Mouse (Mus musculus): ENCODE results near the gene Ggps1.
"Not testable (repeated sequence)": the region's sequence is repeated elsewhere in the genome, so short reads cannot be mapped to it uniquely, and the experiment has no call there.

The Ggps1 gene

DNA sequence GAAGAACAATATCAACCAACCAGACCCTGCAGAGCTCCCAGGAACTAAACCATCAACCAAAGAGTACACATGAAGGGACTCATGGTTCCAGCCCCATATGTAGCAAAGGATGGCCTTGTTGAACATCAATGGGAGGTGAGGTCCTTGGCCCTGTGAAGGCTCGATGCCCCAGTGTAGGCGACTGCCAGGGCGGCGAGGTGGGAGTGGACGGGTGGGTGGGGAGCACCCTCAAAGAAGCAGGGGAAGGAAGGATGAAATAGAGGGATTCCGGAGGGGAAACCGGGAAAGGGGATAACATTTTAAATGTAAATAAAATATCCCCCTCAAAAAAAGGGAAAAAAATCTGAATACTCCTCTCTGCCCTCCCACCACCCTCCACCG is 24.4 kb downstream of the Ggps1 start:
- DNase-seq (ENCODE audit: low spot score in 2 of 2): no peak

DNA sequence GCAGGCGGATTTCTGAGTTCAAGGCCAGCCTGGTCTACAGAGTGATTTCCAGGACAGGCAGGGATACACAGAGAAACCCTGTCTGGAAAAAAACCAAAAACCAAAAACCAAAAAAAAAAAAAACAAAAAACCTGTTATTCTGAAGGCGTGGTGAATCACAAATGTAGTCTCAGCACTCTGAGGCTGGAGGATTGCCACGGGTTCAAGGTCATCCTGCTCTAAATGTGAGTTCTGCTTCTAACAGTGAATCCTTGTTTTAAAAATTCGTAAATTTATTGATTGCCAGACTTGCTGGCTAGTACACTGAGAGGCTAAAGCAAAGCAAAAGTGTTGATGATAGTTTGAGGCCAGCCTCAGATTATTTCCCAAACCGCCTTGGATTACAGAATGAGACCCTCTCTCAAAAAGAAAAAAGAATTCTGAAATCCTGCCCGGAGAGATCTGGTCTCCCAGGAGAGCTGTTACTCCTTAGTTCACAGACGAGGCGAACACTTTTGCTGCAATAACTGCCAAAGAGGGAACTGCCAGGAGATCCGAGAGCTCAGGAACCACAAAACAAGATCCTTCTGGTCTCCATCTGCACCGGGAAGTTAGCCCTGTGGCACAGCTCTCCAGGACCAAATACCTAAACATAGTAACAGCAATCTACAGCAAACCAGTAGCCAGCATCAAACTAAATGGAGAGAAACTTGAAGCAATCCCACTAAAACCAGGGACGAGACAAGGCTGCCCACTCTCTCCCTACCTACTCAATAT is 27.2 kb downstream of the Ggps1 start:
- DNase-seq (ENCODE audit: low spot score in 2 of 2): no peak

DNA sequence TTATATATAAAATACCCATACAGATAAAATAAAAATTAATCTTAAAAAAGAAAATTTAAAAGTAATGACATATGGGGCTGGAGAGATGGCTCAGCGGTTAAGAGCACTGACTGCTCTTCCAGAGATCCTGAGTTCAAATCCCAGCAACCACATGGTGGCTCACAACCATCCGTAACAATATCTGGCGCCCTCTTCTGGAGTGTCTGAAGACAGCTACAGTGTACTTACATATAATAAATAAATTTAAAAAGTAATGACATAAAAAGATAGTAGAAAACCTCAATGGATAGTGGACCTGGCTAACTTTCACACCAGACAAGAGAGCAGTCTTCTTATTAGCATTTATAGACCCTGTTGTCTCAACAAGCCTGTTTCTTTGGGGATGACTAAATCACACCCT is 27.9 kb downstream of the Ggps1 start:
- not testable (repeated sequence) for DNase-seq (ENCODE audit: low spot score in 2 of 2)

DNA sequence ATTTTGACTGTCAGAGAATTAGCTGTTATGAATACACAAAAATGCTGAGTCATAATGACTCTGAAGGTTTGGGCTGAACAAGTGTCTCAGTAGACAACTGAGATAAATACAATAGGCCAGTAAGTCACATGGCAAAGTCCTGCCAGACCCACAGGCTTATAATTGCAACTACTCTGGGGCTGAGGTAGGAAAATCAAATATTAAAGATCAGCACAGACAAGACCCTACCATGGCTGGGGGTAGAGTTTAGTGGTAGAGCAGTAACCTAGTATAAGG is 29.3 kb downstream of the Ggps1 start:
- no peak for DNase-seq (ENCODE audit: low spot score in 2 of 2)

DNA sequence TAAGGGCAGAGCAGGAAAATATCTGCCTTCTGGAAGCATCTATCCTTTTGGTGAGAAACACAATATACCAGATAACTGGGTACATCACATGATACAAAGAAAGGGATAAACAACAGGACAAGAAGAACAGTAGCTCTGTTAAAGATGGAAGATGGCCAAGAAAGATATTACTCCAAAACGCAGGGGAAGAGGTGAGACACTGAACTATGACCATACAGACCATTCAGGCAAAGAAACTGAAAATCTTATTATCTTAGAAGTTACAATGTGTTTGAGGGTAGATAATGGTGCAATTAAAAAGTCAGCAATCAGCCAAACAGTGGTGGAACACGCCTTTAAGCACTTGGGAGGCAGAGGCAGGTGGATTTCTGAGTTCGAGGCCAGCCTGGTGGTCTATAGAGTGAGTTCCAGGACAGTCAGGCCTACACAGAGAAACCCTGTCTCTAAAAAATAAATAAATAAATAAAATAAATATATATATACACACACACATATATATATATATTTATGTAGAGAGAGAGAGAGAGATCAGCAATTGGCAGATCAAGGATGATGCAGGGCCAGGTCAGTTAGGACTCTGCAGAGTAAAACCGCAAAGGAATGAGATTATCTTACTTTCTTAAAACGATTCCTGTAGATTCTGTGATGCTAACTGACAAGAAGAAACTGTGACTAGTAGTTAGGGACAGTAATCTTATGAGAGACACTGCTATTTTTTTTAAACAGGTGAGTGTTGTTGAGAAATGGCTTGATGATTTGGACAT is 29.8 kb downstream of the Ggps1 start:
- DNase-seq (ENCODE audit: low spot score in 2 of 2): no peak

DNA sequence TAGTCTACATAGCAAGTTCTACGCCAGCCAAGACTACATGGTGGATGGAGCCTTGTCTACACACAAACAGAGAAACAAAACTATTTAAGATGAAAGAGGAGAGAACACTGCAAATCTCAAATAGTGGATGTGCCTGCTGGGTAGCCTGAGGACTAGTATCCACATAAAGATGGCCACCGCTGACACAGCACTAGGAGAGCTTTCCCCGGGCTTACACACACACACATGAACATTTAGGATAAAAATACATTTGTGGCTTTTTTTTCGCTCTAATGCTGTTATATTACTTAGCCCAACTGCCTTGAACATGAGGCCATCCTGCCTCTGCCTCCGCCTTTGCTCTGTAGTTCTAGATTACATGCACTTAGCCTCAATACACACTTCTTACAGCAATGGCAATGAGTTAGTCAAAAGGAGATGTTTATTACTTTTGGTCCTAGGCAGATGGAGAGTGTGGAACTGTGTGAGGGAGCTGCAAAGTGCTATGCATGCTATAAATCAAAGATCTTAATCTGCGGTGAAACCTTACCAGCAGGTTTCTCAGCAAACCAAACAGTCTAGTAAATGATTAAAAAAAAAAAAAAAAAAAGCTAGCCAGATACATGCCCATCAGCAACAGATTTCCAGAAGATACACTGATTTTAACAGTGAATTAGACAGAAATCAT is 37.0 kb downstream of the Ggps1 start:
- no peak for DNase-seq (ENCODE audit: low spot score in 2 of 2)

DNA sequence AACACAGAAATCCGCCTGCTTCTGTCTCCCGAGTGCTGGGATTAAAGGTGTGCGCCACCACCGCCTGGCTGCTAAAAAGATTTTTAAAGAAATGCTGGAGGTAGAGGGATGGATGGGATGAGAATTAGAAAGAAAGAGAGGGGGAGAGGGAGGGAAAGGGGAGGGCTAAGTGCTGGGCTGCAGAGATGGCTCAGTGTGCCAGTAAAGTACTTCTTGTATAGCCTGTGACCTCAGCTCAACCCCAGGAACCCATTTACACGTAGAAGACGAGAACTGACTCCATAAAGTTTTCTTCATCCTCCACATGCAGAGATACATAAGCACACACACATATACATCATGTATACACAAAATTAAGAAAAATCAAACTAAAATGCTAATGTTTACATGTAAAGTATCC is 37.7 kb downstream of the Ggps1 start:
- no peak for DNase-seq (ENCODE audit: low spot score in 2 of 2)

DNA sequence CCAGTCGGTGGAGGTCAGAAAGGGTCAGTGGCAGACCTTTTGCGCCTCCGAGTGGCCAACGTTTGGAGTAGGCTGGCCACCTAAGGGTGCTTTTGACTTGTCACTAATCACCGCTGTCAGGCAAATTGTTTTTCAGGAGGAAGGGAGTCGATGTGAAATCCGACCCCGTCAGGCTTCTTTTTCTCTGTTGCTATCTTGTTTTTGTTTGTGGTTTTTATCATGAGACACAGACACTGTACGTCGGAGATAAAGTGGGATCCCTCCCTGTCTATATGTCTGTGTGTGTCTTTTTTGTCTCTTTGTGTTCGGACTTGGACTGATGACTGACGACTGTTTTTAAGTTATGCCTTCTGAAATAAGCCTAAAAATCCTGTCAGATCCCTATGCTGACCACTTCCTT is 41.9 kb downstream of the Ggps1 start:
- DNase-seq (ENCODE audit: low spot score in 2 of 2): not testable (repeated sequence)

DNA sequence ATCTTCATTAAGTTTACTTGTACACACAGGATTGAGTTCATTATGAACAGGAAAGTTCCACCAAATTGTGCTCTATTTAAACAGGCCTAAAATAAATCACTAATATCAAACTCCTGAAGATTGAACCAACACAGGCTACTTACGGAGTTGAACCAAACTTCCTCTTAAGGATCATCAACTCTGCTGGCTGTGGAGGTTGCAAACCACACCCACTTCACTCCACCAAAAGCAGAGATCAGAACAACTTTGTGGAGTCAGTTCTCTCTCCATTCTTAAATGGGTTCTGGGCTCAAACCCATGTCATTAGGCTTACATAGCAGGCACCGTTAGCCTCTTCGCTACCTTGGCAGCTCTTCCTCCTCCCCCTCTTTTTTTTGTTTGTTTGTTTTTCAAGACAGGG is 44.4 kb downstream of the Ggps1 start:
- DNase-seq (ENCODE audit: low spot score in 2 of 2): no peak

DNA sequence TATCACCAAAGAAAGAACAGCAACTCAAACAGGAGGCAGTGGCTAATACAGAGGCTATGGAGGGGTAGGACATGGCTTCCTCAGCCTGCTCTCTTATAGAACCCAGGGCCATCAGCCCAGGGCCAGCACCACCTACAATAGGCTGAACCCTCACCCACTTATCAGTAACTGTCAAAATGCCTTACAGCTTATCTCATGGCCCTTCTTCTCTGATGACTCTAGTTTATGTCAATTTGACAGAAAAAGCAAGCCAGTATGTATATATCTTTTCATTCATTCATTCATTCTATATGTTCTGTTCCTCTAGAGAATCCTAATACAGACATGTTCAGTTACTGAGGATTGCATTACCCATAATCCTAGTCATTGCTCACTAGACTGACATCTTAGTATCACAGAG is 45.0 kb downstream of the Ggps1 start:
- no peak for DNase-seq (ENCODE audit: low spot score in 2 of 2)

DNA sequence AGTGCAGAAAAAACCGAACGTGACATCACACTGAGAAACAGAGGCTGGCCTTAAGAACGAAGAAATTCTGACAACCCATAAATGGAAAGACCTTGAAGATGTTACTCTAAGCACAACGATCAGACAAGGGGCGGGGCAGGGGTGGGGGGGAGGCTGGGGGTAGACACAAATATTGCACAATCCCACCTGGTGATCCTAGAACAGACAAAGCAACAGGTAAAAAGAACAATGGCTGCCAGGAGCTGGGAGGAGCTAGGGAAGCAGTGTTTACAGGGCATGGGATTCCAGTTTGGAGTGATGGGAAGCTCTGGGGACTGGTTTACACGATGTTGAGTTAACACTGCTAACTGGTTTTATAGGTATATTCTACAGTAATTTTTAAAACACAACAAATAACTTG is 47.7 kb downstream of the Ggps1 start:
- DNase-seq (ENCODE audit: low spot score in 2 of 2): no peak

DNA sequence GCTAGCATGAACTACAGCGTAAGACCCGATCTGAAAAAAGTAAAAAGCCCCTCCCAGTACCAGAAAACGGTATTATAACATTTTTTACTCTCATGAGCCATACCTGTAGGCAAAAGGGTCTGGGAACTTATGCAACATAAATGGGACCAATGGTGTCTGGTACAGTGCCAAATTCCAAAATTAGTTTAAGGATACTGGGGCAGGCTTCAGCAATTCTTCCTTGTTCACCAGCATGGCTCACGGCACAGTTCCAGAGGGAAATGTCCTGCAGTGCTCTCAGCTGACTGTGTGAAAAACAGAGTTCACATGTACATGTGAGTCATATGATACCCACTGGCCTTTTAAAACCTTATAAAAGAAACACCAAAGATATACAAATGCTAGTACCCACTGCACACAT is 48.7 kb downstream of the Ggps1 start:
- DNase-seq (ENCODE audit: low spot score in 2 of 2): no peak

DNA sequence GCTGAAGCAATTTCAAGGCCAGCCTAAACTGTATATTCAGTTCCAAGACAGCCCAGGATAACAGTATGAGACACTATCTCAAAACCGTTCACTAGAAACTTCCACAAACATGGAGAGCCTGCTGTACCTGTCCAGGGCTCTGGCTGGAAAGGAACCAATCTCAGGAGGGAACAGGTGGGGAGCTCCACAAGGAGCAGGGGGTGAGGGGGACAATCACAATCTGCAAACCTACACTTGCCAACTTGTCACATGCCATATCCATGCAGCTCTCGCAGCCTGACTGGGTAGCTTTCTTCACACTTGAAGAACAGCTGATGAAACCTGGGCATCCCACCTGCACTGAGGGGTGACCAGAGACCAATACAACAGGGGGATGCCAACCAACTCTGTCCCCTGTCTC is 49.3 kb downstream of the Ggps1 start:
- no peak for DNase-seq (ENCODE audit: low spot score in 2 of 2)

DNA sequence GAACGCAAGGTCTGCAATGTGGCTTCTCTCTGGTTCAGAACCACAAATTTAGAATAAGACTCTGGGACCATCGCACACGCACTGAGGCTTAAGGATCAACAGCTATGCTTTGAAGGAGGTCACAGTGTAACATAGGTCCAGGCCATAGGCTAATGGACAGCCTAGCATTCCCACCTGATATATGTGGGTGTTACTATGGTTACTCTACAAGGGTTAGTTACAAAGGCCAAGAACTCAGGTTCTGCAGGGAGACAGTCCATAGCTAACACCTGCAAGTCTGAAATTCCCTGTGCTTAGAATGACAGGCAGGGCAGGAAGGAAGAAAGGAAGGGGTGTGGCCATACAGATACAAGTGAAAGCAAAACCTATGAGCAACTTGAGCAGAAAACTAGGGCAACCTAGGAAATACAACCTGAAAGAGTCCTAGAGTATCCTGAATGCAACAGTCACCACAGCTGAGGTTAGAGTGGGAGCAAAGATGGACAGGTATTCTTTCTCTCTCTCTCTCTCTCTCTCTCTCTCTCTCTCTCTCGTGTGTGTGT is 51.8 kb downstream of the Ggps1 start:
- DNase-seq (ENCODE audit: low spot score in 2 of 2): no peak

DNA sequence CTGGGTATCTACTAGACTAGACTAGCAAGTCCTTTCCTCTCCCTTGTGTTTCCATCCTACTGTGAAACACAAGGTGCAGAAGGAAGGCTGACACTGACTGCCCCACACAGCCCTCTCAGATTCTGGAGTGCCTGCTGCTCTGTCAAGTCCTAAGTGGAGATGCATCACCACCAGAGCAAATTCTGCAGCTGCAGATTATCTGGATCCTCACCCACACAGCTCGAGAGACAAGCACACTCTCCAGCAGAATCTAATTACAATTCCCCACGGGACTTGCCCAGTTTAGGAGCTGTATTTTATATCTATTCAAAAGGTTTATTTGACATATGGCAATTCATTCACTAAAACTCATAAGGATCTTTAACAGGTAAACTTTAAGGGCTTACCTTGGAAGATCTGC is 57.2 kb downstream of the Ggps1 start:
- no peak for DNase-seq (ENCODE audit: low spot score in 2 of 2)

DNA sequence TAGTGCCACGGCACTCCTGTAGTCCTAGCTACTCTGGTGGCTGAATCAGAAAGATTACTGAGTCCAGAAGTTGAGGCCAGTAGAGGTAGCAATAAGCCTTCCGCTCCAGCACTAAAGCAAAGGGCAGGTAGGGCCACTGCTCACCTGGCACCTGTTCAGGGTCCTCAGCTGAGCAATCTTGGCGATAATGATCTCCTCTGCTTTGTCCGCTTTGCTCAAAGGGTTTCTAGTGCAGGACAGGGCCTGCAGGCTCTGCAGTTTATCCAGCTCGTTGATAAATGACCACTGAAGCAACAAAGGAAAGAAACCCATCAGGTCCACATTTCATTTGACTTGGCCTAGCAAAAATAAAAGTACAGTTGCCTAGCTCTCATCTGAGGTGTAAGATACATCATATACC is 58.3 kb downstream of the Ggps1 start:
- no peak for DNase-seq (ENCODE audit: low spot score in 2 of 2)

DNA sequence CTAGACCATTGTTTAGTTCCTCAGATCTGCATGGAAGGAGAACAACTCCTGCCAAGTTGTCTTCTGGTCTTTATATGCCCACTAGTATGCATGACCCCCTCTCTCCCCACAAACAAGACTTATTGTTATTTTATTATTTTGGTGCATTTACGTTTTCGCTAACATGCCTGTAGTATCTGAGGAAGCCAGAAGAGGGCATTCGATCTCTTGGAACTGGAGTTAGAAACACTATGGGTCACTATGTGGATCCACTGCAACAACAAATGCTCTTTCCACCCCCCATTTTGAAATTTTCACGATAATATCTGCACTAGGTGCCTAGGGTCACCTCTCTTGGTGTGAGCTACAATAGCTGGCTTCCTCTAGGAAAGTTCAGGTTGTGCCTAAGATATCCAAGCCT is 59.2 kb downstream of the Ggps1 start:
- DNase-seq (ENCODE audit: low spot score in 2 of 2): no peak

DNA sequence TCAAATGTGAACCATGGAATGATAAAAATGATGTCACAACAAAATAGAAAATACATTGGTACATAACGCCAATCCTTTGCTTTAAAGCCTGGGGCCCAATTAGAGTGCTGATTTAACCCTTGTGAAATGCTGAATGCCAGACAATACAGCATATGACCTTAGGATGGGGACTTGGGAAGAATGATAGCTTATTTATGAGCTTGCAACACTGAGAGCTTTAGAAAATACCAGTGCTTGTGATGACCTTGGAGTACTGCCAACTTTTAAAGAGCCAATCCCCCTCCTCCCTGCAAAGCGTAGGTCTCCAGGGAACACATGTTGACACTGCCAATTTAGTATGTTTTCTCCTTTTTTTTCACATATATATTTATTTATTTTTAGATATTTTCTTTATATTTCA is 60.6 kb downstream of the Ggps1 start:
- DNase-seq (ENCODE audit: low spot score in 2 of 2): no peak
